ENCODE assay signal across 10 mouse cellular contexts in the genomic region with DNA sequence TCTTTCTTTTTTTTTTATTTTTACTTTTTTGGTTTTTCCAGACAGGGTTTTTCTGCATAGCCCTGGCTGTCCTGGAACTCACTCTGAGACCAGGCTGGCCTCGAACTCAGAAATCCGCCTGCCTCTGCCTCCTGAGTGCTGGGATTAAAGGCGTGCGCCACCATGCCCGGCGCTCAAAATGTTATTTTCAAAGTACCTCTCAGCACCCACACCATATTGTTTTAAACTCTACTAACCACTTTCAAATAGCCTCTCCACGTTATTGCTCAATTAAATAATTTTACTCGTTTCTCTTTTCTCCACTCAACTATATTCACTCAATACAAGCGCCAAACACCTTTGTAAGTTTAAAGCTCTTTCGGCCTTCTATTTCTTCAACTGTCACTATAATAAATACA. TPM values are rescaled to one million over a fixed set of nuclear protein-coding genes. Genes with fewer than 3 reads are reported as not detected.
DNase-seq lines count a peak whose midpoint lies in the region; ATAC-seq and TF ChIP-seq lines count a peak whose summit lies in the region.
"Not testable (repeated sequence)": the region's sequence is repeated elsewhere in the genome, so short reads cannot be mapped to it uniquely, and the experiment has no call there.
"Had no signal": no experiment of that assay in that cellular context is flagged by ENCODE, and none has a peak within 500 bp of the region (broad histone marks: within the 10 kb centered on the region; RNA-seq: fewer than 3 reads in every experiment).

No protein-coding gene starts in this region.

- peak overlapping the region; percentile 67 for H3K4me2 ChIP-seq in embryonic facial prominence, embryonic 13.5 days
- H3K4me2 ChIP-seq in hindbrain, embryonic 14.5 days (replicated peaks), result peak overlapping the region; percentile 84
- H3K4me2 ChIP-seq in liver, postnatal 0 days (ENCODE audit: low read depth, low read length), result peak overlapping the region; percentile 88
- peak overlapping the region; percentile 64 for H3K4me2 ChIP-seq in midbrain, embryonic 16.5 days (ENCODE audit: low read length)
- H3K4me2 ChIP-seq in stomach, postnatal 0 days (replicated peaks; ENCODE audit: low read depth), result peak overlapping the region; percentile 66

- intact Hi-C loops in left cerebral cortex, adult 2 months (cut with DNase I), result loop anchor here (2.0 to 5.0 kb wide), 2 partner anchors 99 to 227 kb away; partner anchors contain the start of genes N4bp2 and Ugdh

- H3K9me3 ChIP-seq in ES-Bruce4 (replicated peaks; ENCODE audit: control insufficient read depth, insufficient read depth, low read length, poor library complexity, severe bottlenecking); embryonic facial prominence, embryonic 13.5 days; hindbrain, embryonic 14.5 days (ENCODE audit: control insufficient read depth, low read length); liver, postnatal 0 days (ENCODE audit: low read length); midbrain, embryonic 16.5 days (replicated peaks; ENCODE audit: control insufficient read depth, low read length, poor library complexity, severe bottlenecking); stomach, postnatal 0 days (ENCODE audit: control insufficient read depth, low read length): not testable (repeated sequence)

- WGBS in embryonic facial prominence, embryonic 13.5 days, result 84% methylated on average over 10 of the region's 10 CpGs
- 84% methylated on average over 10 of the region's 10 CpGs for WGBS in hindbrain, embryonic 14.5 days
- 78% methylated on average over 10 of the region's 10 CpGs for WGBS in liver, postnatal 0 days (ENCODE audit: insufficient replicate concordance)
- WGBS in midbrain, embryonic 16.5 days, result 81% methylated on average over 10 of the region's 10 CpGs
- WGBS in stomach, postnatal 0 days, result 67% methylated on average over 10 of the region's 10 CpGs

- TF ChIP-seq POLR2A in ES-Bruce4 (IDR thresholded peaks at IDR 0.05; ENCODE audit: insufficient read depth, low read length), result not testable (repeated sequence)

- H3K27ac ChIP-seq in ES-Bruce4 (ENCODE audit: insufficient read depth, low read length), result peak overlapping the region; percentile 79
- H3K27ac ChIP-seq in embryonic facial prominence, embryonic 13.5 days, result peak overlapping the region; percentile 99
- H3K27ac ChIP-seq in hindbrain, embryonic 14.5 days, result peak overlapping the region; percentile 98
- H3K27ac ChIP-seq in left cerebral cortex, adult 2 months, result peak overlapping the region; percentile 98
- peak overlapping the region; percentile 99 for H3K27ac ChIP-seq in liver, postnatal 0 days (ENCODE audit: low read depth)
- H3K27ac ChIP-seq in midbrain, embryonic 16.5 days (ENCODE audit: low read length), result peak overlapping the region; percentile 97
- peak overlapping the region; percentile 99 for H3K27ac ChIP-seq in stomach, postnatal 0 days (replicated peaks)

- not testable (repeated sequence) for TF ChIP-seq EP300 in ES-Bruce4 (IDR thresholded peaks at IDR 0.05; ENCODE audit: insufficient read depth, low read depth, low read length); liver, postnatal 0 days (IDR thresholded peaks at IDR 0.05; ENCODE audit: low read depth); stomach, postnatal 0 days (optimal IDR thresholded peaks at IDR 0.05)

- not testable (repeated sequence) for ATAC-seq in embryonic facial prominence, embryonic 13.5 days (ENCODE audit: insufficient number of reproducible peaks, insufficient read depth, low FRiP score, low TSS enrichment, low read depth); hindbrain, embryonic 14.5 days (ENCODE audit: low FRiP score); liver, postnatal 0 days; midbrain, embryonic 16.5 days; stomach, postnatal 0 days (ENCODE audit: low FRiP score, low TSS enrichment)

- not testable (repeated sequence) for H3K27me3 ChIP-seq in ES-Bruce4 (ENCODE audit: control insufficient read depth, insufficient read depth, low read length, poor library complexity, severe bottlenecking); embryonic facial prominence, embryonic 13.5 days; hindbrain, embryonic 14.5 days (ENCODE audit: control insufficient read depth, insufficient read depth, low read length); liver, postnatal 0 days (ENCODE audit: insufficient read depth, low read length); midbrain, embryonic 16.5 days (ENCODE audit: control insufficient read depth, insufficient read depth, low read depth, low read length); stomach, postnatal 0 days (ENCODE audit: control insufficient read depth, insufficient read depth, low read length)

- peak; percentile 74 for DNase-seq in heart, adult 11 months
- not testable (repeated sequence) for DNase-seq in hindbrain, embryonic 14.5 days (ENCODE audit: low spot score); left cerebral cortex, adult 2 months (ENCODE audit: extremely low spot score in 1 of 2, low spot score in 2 of 2); liver, postnatal 0 days; stomach, postnatal 0 days (ENCODE audit: low spot score)

- not testable (repeated sequence) for H3K36me3 ChIP-seq in ES-Bruce4 (ENCODE audit: control insufficient read depth, insufficient read depth, low read length, poor library complexity, severe bottlenecking); embryonic facial prominence, embryonic 13.5 days; hindbrain, embryonic 14.5 days (replicated peaks; ENCODE audit: control insufficient read depth, insufficient read depth); liver, postnatal 0 days (replicated peaks; ENCODE audit: insufficient read depth, low read length); midbrain, embryonic 16.5 days (ENCODE audit: control insufficient read depth, insufficient read depth, low read length); stomach, postnatal 0 days (ENCODE audit: control insufficient read depth, insufficient read depth, low read length)

- peak overlapping the region; percentile 89 for H3K4me3 ChIP-seq in ES-Bruce4 (ENCODE audit: low read depth, low read length)
- peak overlapping the region; percentile 94 for H3K4me3 ChIP-seq in embryonic facial prominence, embryonic 13.5 days
- H3K4me3 ChIP-seq in hindbrain, embryonic 14.5 days (replicated peaks; ENCODE audit: low read length), result peak overlapping the region; percentile 75
- peak overlapping the region; percentile 96 for H3K4me3 ChIP-seq in left cerebral cortex, adult 2 months
- peak overlapping the region; percentile 92 for H3K4me3 ChIP-seq in liver, postnatal 0 days (ENCODE audit: low read depth, low read length)
- H3K4me3 ChIP-seq in midbrain, embryonic 16.5 days (ENCODE audit: low read depth, low read length), result peak overlapping the region; percentile 96
- peak overlapping the region; percentile 95 for H3K4me3 ChIP-seq in stomach, postnatal 0 days (ENCODE audit: low read depth, low read length)

- peak overlapping the region; percentile 80 for H3K9ac ChIP-seq in ES-Bruce4 (ENCODE audit: low read depth, poor library complexity, severe bottlenecking)
- peak overlapping the region; percentile 94 for H3K9ac ChIP-seq in embryonic facial prominence, embryonic 13.5 days
- peak overlapping the region; percentile 92 for H3K9ac ChIP-seq in hindbrain, embryonic 14.5 days
- peak overlapping the region; percentile 96 for H3K9ac ChIP-seq in liver, postnatal 0 days (replicated peaks)
- H3K9ac ChIP-seq in midbrain, embryonic 16.5 days (ENCODE audit: low read depth, low read length), result peak overlapping the region; percentile 98
- H3K9ac ChIP-seq in stomach, postnatal 0 days (ENCODE audit: low read length), result peak overlapping the region; percentile 94

- not testable (repeated sequence) for H3K4me1 ChIP-seq in ES-Bruce4 (ENCODE audit: control insufficient read depth, insufficient read depth, low read length); liver, postnatal 0 days (ENCODE audit: insufficient read depth); stomach, postnatal 0 days (replicated peaks; ENCODE audit: control insufficient read depth, insufficient read depth)
- peaks cover 14% of the 10 kb centered on the region for H3K4me1 ChIP-seq in embryonic facial prominence, embryonic 13.5 days
- peaks cover 17% of the 10 kb centered on the region for H3K4me1 ChIP-seq in hindbrain, embryonic 14.5 days (replicated peaks; ENCODE audit: control insufficient read depth, insufficient read depth, low read length)
- H3K4me1 ChIP-seq in midbrain, embryonic 16.5 days (ENCODE audit: control insufficient read depth, insufficient read depth, low read length), result peaks cover 16% of the 10 kb centered on the region

- TF ChIP-seq CTCF in ES-Bruce4 (IDR thresholded peaks at IDR 0.05; ENCODE audit: low read depth, low read length); left cerebral cortex, adult 2 months (IDR thresholded peaks at IDR 0.05); liver, postnatal 0 days (IDR thresholded peaks at IDR 0.05; ENCODE audit: low read depth); stomach, postnatal 0 days (IDR thresholded peaks at IDR 0.05; ENCODE audit: low read depth): not testable (repeated sequence)

RNA-seq across cellular contexts. Expression of gene Smim14, which starts 0.9 kb away (rescaled TPM):
- polyA plus RNA-seq in ES-Bruce4 (2011; ENCODE audit: insufficient read depth, insufficient read length, low read depth, missing spikeins), result 47.3 and 53.2 TPM in 2 replicates
- 102 and 117 TPM in 2 replicates for polyA plus RNA-seq in embryonic facial prominence, embryonic 13.5 days (2015; fragmentation: Nextera tagmentation; extraction: Ambion mirVana)
- 201 and 237 TPM in 2 replicates for polyA plus RNA-seq in hindbrain, embryonic 14.5 days (2014; fragmentation: Nextera tagmentation; extraction: Ambion mirVana)
- 100 to 1,000 TPM; 156 to 163 TPM for total RNA-seq in left cerebral cortex, adult 2 months (2021)
- polyA plus RNA-seq in liver, postnatal 0 days (2015; fragmentation: Nextera tagmentation; extraction: Ambion mirVana), result 87.0 and 91.0 TPM in 2 replicates
- polyA plus RNA-seq in midbrain, embryonic 16.5 days (2015; fragmentation: Nextera tagmentation; extraction: Ambion mirVana), result 213 and 227 TPM in 2 replicates
- polyA plus RNA-seq in stomach, postnatal 0 days (2015; fragmentation: Nextera tagmentation; extraction: Ambion mirVana), result 355 and 360 TPM in 2 replicates

RNA-seq across cellular contexts. Expression of gene Ube2k, which starts 1.0 kb away (rescaled TPM):
- 282 and 285 TPM in 2 replicates for polyA plus RNA-seq in ES-Bruce4 (2011; ENCODE audit: insufficient read depth, insufficient read length, low read depth, missing spikeins)
- polyA plus RNA-seq in embryonic facial prominence, embryonic 13.5 days (2015; fragmentation: Nextera tagmentation; extraction: Ambion mirVana), result 207 and 213 TPM in 2 replicates
- polyA plus RNA-seq in hindbrain, embryonic 14.5 days (2014; fragmentation: Nextera tagmentation; extraction: Ambion mirVana), result 153 and 159 TPM in 2 replicates
- 100 to 1,000 TPM; 117 to 124 TPM for total RNA-seq in left cerebral cortex, adult 2 months (2021)
- 73.2 and 74.6 TPM in 2 replicates for polyA plus RNA-seq in liver, postnatal 0 days (2015; fragmentation: Nextera tagmentation; extraction: Ambion mirVana)
- polyA plus RNA-seq in midbrain, embryonic 16.5 days (2015; fragmentation: Nextera tagmentation; extraction: Ambion mirVana), result 186 and 206 TPM in 2 replicates
- 130 and 136 TPM in 2 replicates for polyA plus RNA-seq in stomach, postnatal 0 days (2015; fragmentation: Nextera tagmentation; extraction: Ambion mirVana)

RNA-seq across cellular contexts. Expression of gene Gm43552, which starts 43.4 kb away (rescaled TPM):
- polyA plus RNA-seq in ES-Bruce4 (2011; ENCODE audit: insufficient read depth, insufficient read length, low read depth, missing spikeins), result not detected in 2 replicates
- polyA plus RNA-seq in embryonic facial prominence, embryonic 13.5 days (2015; fragmentation: Nextera tagmentation; extraction: Ambion mirVana), result not detected in 2 replicates
- polyA plus RNA-seq in hindbrain, embryonic 14.5 days (2014; fragmentation: Nextera tagmentation; extraction: Ambion mirVana), result not detected in 2 replicates
- total RNA-seq in left cerebral cortex, adult 2 months (2021), result not detected
- 1.4 TPM in 1 of 2 replicates, not detected in the other for polyA plus RNA-seq in liver, postnatal 0 days (2015; fragmentation: Nextera tagmentation; extraction: Ambion mirVana)
- not detected in 2 replicates for polyA plus RNA-seq in midbrain, embryonic 16.5 days (2015; fragmentation: Nextera tagmentation; extraction: Ambion mirVana)
- not detected in 2 replicates for polyA plus RNA-seq in stomach, postnatal 0 days (2015; fragmentation: Nextera tagmentation; extraction: Ambion mirVana)
- total RNA-seq: gastrocnemius, postnatal 36 days; left cerebral cortex, postnatal 36 days had no signal
